9 mouse cellular contexts compared by ENCODE assay signal in the genomic region with DNA sequence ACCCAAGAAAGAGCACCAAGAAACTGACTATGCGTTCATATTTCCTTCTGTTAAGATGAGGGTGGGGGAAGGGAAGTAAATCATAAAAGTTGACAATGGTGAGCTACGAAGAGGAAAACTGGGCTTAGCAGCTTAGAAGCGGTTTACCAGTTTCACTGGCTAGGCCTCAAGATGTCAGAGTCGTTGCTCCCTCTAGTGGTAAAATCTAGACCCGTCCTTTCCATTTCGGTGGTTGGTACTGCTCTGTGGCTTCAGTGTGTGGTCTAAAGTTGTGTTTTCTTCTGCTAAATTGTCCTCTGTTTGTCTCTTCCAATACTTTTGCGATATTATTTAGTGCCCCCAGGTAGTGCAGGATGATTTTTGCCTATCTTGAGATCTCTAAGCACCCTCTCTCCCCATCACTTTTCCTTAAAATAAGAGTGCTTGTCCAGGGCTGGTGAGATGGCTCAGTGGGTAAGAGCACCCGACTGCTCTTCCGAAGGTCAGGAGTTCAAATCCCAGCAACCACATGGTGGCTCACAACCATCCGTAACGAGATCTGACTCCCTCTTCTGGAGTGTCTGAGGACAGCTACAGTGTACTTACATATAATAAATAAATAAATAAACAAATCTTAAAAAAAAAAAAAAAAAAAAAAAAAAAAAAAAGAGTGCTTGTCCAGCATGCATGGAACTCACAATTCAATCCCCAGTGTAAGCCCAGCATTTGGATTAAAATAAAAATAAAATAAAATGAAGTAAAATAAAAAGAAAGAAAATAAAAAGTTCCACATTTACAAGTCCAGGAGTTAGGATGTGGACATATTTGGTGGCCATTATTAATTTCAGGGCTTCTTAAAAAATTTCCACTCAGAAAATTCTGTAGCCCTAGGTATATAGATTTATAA. TPM values are rescaled to one million over a fixed set of nuclear protein-coding genes. Genes with fewer than 3 reads are reported as not detected.
DNase-seq lines count a peak whose midpoint lies in the region; ATAC-seq and TF ChIP-seq lines count a peak whose summit lies in the region.
"Had no signal": no experiment of that assay in that cellular context is flagged by ENCODE, and none has a peak within 500 bp of the region (broad histone marks: within the 10 kb centered on the region; RNA-seq: fewer than 3 reads in every experiment).

No protein-coding gene starts in this region.

- H3K4me2 ChIP-seq in hindbrain, embryonic 15.5 days = no peak overlapping the region
- H3K4me2 ChIP-seq: stomach, embryonic 15.5 days had no signal

- WGBS in spleen, adult 2 months = 24% methylated on average over 11 of the region's 11 CpGs
- WGBS in embryonic facial prominence, embryonic 10.5 days = 22% methylated on average over 11 of the region's 11 CpGs
- WGBS in hindbrain, embryonic 15.5 days = 23% methylated on average over 11 of the region's 11 CpGs

- TF ChIP-seq CTCF in spleen, adult 2 months (IDR thresholded peaks at IDR 0.05; ENCODE audit: extremely low read depth, insufficient read depth, insufficient read length, insufficient replicate concordance) = peak; percentile 21; the same call in 1 of the 2 replicates

- ATAC-seq in activated CD4-positive, CD25-positive, alpha-beta regulatory T cell, adult 4 months = peak; percentile 75
- peak; percentile 88; the same call in 1 of the 2 replicates for ATAC-seq in hindbrain, embryonic 15.5 days (ENCODE audit: low FRiP score, low read depth)

- H3K27ac ChIP-seq in spleen, adult 2 months (ENCODE audit: insufficient read depth, low read length) = no peak overlapping the region
- 0 out of 2 replicates have a peak overlapping the region, but pooled peaks have one; percentile 49 for H3K27ac ChIP-seq in embryonic facial prominence, embryonic 10.5 days (replicated peaks)
- H3K27ac ChIP-seq in hindbrain, embryonic 15.5 days (replicated peaks) = no peak overlapping the region
- H3K27ac ChIP-seq: stomach, embryonic 15.5 days had no signal

- no peak overlapping the region for H3K4me3 ChIP-seq in spleen, adult 2 months (ENCODE audit: extremely low read depth, insufficient read depth, insufficient read length)
- no peak overlapping the region for H3K4me3 ChIP-seq in embryonic facial prominence, embryonic 10.5 days
- no peak overlapping the region for H3K4me3 ChIP-seq in hindbrain, embryonic 15.5 days
- H3K4me3 ChIP-seq: stomach, embryonic 15.5 days had no signal

- DNase-seq in spleen, adult 2 months (ENCODE audit: low read depth in 1 of 2, low spot score in 2 of 2) = peak in 1 of 2 experiments; percentile 58
- DNase-seq in spleen, adult 12 weeks (ENCODE audit: low spot score) = no peak
- peak; percentile 60 for DNase-seq in embryonic facial prominence, embryonic 10.5 days (ENCODE audit: low spot score)
- DNase-seq in liver = peak; percentile 24
- DNase-seq in natural killer cell, adult 2 months (ENCODE audit: low spot score in 2 of 2) = peak; percentile 43 to 48
- DNase-seq in ovary, postnatal 36 days (ENCODE audit: low spot score) = no peak

- no peaks in the 10 kb centered on the region for H3K4me1 ChIP-seq in spleen, adult 2 months (ENCODE audit: control insufficient read depth, insufficient read depth, insufficient read length)
- H3K4me1 ChIP-seq in embryonic facial prominence, embryonic 10.5 days = no peaks in the 10 kb centered on the region
- no peaks in the 10 kb centered on the region for H3K4me1 ChIP-seq in hindbrain, embryonic 15.5 days (replicated peaks)
- H3K4me1 ChIP-seq: stomach, embryonic 15.5 days had no signal

- TF ChIP-seq POLR2A in spleen, adult 2 months (IDR thresholded peaks at IDR 0.05; ENCODE audit: low read depth, low read length) = no peak

- no peak overlapping the region for H3K9ac ChIP-seq in hindbrain, embryonic 15.5 days
- H3K9ac ChIP-seq: stomach, embryonic 15.5 days had no signal

- no peaks in the 10 kb centered on the region for H3K36me3 ChIP-seq in spleen, adult 2 months (ENCODE audit: control insufficient read depth, insufficient read depth, low read length)
- no peaks in the 10 kb centered on the region for H3K36me3 ChIP-seq in embryonic facial prominence, embryonic 10.5 days (replicated peaks)
- no peaks in the 10 kb centered on the region for H3K36me3 ChIP-seq in hindbrain, embryonic 15.5 days
- H3K36me3 ChIP-seq: stomach, embryonic 15.5 days had no signal

- no peaks in the 10 kb centered on the region for H3K27me3 ChIP-seq in spleen, adult 2 months (ENCODE audit: control insufficient read depth, insufficient read depth, low read length)
- H3K27me3 ChIP-seq in embryonic facial prominence, embryonic 10.5 days (replicated peaks; ENCODE audit: low read depth, poor library complexity, severe bottlenecking) = no peaks in the 10 kb centered on the region
- H3K27me3 ChIP-seq in hindbrain, embryonic 15.5 days = no peaks in the 10 kb centered on the region
- H3K27me3 ChIP-seq: stomach, embryonic 15.5 days had no signal

- H3K9me3 ChIP-seq in embryonic facial prominence, embryonic 10.5 days = no peaks in the 10 kb centered on the region
- no peaks in the 10 kb centered on the region for H3K9me3 ChIP-seq in hindbrain, embryonic 15.5 days
- H3K9me3 ChIP-seq: stomach, embryonic 15.5 days had no signal

RNA-seq across cellular contexts. Expression of a gene that starts 38.2 kb away (rescaled TPM):
- 1.5 and 1.8 TPM in 2 replicates for polyA plus RNA-seq in spleen, adult 2 months (2012; rRNA removed)
- polyA plus RNA-seq in activated CD4-positive, CD25-positive, alpha-beta regulatory T cell, adult 4 months (2017; shearing (Covaris generic)) = 10 to 100 TPM; 17.0 to 20.4 TPM
- 13.0 and 14.3 TPM in 2 replicates for polyA plus RNA-seq in embryonic facial prominence, embryonic 10.5 days (2016; fragmentation: Nextera tagmentation; extraction: Ambion mirVana)
- polyA plus RNA-seq in hindbrain, embryonic 15.5 days (2015; fragmentation: Nextera tagmentation; extraction: Ambion mirVana) = 17.6 and 20.2 TPM in 2 replicates

RNA-seq across cellular contexts. Expression of a gene that starts 45.1 kb away (rescaled TPM):
- 22.3 and 24.6 TPM in 2 replicates for polyA plus RNA-seq in spleen, adult 2 months (2012; rRNA removed)
- polyA plus RNA-seq in activated CD4-positive, CD25-positive, alpha-beta regulatory T cell, adult 4 months (2017; shearing (Covaris generic)) = 10 to 100 TPM; 32.9 to 42.3 TPM
- 41.9 and 44.2 TPM in 2 replicates for polyA plus RNA-seq in embryonic facial prominence, embryonic 10.5 days (2016; fragmentation: Nextera tagmentation; extraction: Ambion mirVana)
- polyA plus RNA-seq in hindbrain, embryonic 15.5 days (2015; fragmentation: Nextera tagmentation; extraction: Ambion mirVana) = 23.7 and 26.4 TPM in 2 replicates

RNA-seq across cellular contexts. Expression of a gene that starts 45.2 kb away (rescaled TPM):
- polyA plus RNA-seq in spleen, adult 2 months (2012; rRNA removed) = 6.6 and 9.4 TPM in 2 replicates
- 1 to 10 TPM; 1.0 to 1.7 TPM for polyA plus RNA-seq in activated CD4-positive, CD25-positive, alpha-beta regulatory T cell, adult 4 months (2017; shearing (Covaris generic))
- 11.2 and 12.9 TPM in 2 replicates for polyA plus RNA-seq in embryonic facial prominence, embryonic 10.5 days (2016; fragmentation: Nextera tagmentation; extraction: Ambion mirVana)
- polyA plus RNA-seq in hindbrain, embryonic 15.5 days (2015; fragmentation: Nextera tagmentation; extraction: Ambion mirVana) = 12.4 and 12.9 TPM in 2 replicates

RNA-seq across cellular contexts. Expression of a gene that starts 59.4 kb away (rescaled TPM):
- polyA plus RNA-seq in spleen, adult 2 months (2012; rRNA removed) = not detected in 2 replicates
- not detected for polyA plus RNA-seq in activated CD4-positive, CD25-positive, alpha-beta regulatory T cell, adult 4 months (2017; shearing (Covaris generic))
- not detected in 2 replicates for polyA plus RNA-seq in embryonic facial prominence, embryonic 10.5 days (2016; fragmentation: Nextera tagmentation; extraction: Ambion mirVana)
- polyA plus RNA-seq in hindbrain, embryonic 15.5 days (2015; fragmentation: Nextera tagmentation; extraction: Ambion mirVana) = not detected in 2 replicates
- polyA plus RNA-seq: stomach, embryonic 15.5 days had no signal

Comparison
In these comparisons a context has a peak if more than half of its experiments do, and no peak if none do; other contexts are left out.
1. DNase-seq: peak in embryonic facial prominence, embryonic 10.5 days (single experiment), liver (single experiment) and natural killer cell, adult 2 months (2 of 2); none in spleen, adult 12 weeks (single experiment) and ovary, postnatal 36 days (single experiment).